Comparison of ENCODE assay signal across 8 mouse cellular contexts in genomic region chr6:37442781-37443180, GRCm38 (mm10). TPM values are rescaled to one million over a fixed set of nuclear protein-coding genes. Genes with fewer than 3 reads are reported as not detected.
DNase-seq lines count a peak whose midpoint lies in the region; ATAC-seq lines count a peak whose summit lies in the region.

No protein-coding gene starts in this region.

- no peaks in the 10 kb centered on the region for H3K27me3 ChIP-seq in liver, embryonic 11.5 days (replicated peaks; ENCODE audit: control insufficient read depth, insufficient read depth, low read length)

- peak overlapping the region; percentile 67 for H3K4me2 ChIP-seq in liver, embryonic 11.5 days

- H3K9me3 ChIP-seq in liver, embryonic 11.5 days (ENCODE audit: control insufficient read depth, low read length): no peaks in the 10 kb centered on the region

- no peak; the same call in 1 of the 2 replicates for ATAC-seq in liver, embryonic 11.5 days (replicated peaks; ENCODE audit: low FRiP score)

- peak overlapping the region; percentile 86 for H3K4me3 ChIP-seq in liver, embryonic 11.5 days (ENCODE audit: low read depth, low read length)

- H3K27ac ChIP-seq in liver, embryonic 11.5 days (ENCODE audit: low read depth, low read length): no peak overlapping the region

- no peaks in the 10 kb centered on the region for H3K36me3 ChIP-seq in liver, embryonic 11.5 days (ENCODE audit: control insufficient read depth, insufficient read depth, low read length)

- intact Hi-C loops in left cerebral cortex, postnatal 25 days (cut with DNase I): loop anchor here (10.0 kb wide), 1 partner anchor 228 kb away; no protein-coding TSS in a partner anchor

- peak overlapping the region; percentile 64 for H3K9ac ChIP-seq in liver, embryonic 11.5 days (ENCODE audit: low read depth, low read length)

- DNase-seq in cerebellum, adult 8-10 months: peak; percentile 21
- no peak for DNase-seq in cerebellum, postnatal 4 days (ENCODE audit: low spot score in 2 of 2)
- peak; percentile 23 for DNase-seq in thymus, postnatal 14 days
- no peak for DNase-seq in thymus, postnatal 25 days
- DNase-seq in liver, embryonic 11.5 days (ENCODE audit: low spot score): no peak
- DNase-seq in layer of hippocampus, adult 9-11 months: no peak
- no peak for DNase-seq in left cerebral cortex, postnatal 25 days (ENCODE audit: low spot score in 2 of 2)
- no peak for DNase-seq in adrenal gland, adult 18-20 months (ENCODE audit: low spot score in 2 of 2)

- H3K4me1 ChIP-seq in liver, embryonic 11.5 days (replicated peaks; ENCODE audit: control insufficient read depth, insufficient read depth, low read length): peaks cover 6% of the 10 kb centered on the region

- 46% methylated on average over 4 of the region's 4 CpGs for WGBS in liver, embryonic 11.5 days

RNA-seq across cellular contexts. Expression of gene Creb3l2, which starts 0.8 kb away (rescaled TPM):
- polyA plus RNA-seq in liver, embryonic 11.5 days (2014; fragmentation: Nextera tagmentation; extraction: Ambion mirVana): 12.8 and 12.9 TPM in 2 replicates
- total RNA-seq in left cerebral cortex, postnatal 25 days (2021): 1 to 10 TPM; 7.0 to 7.3 TPM
- total RNA-seq in adrenal gland, adult 18-20 months (2021): 10 to 100 TPM; 60.1 to 71.2 TPM

Comparison
In these comparisons a context has a peak if more than half of its experiments do, and no peak if none do; other contexts are left out.
1. DNase-seq: peak in cerebellum, adult 8-10 months (single experiment) and thymus, postnatal 14 days (single experiment); none in cerebellum, postnatal 4 days (0 of 2), thymus, postnatal 25 days (single experiment), liver, embryonic 11.5 days (single experiment), layer of hippocampus, adult 9-11 months (single experiment), left cerebral cortex, postnatal 25 days (0 of 2) and adrenal gland, adult 18-20 months (0 of 2).
2. RNA of gene Creb3l2, which starts 0.8 kb away (total RNA-seq): 60.1 to 71.2 TPM in adrenal gland, adult 18-20 months; 7.0 to 7.3 TPM in left cerebral cortex, postnatal 25 days; every median in the first group is over 4 times any median in the second.